Mouse (Mus musculus) cortical plate, adult 2 months (tissue): ENCODE measurements around the gene Mical2.

ENCODE experiments used
- CTCF ChIP-seq: fragments of 200-500 bp; IDR thresholded peaks from 2 replicates; pipeline ENCODE4 v1.5.1; 2011; ENCODE audit warnings: mild to moderate bottlenecking, control low read depth, low read length; ENCODE audit not compliant: insufficient read depth; ENCODE audit errors: extremely low read depth
- POLR2A ChIP-seq: fragments of 200-500 bp; IDR thresholded peaks from 2 replicates; pipeline ENCODE4 v1.6.1; 2011; ENCODE audit warnings: mild to moderate bottlenecking, low read length, control low read depth; ENCODE audit not compliant: insufficient read depth; ENCODE audit errors: extremely low read depth

DNA sequence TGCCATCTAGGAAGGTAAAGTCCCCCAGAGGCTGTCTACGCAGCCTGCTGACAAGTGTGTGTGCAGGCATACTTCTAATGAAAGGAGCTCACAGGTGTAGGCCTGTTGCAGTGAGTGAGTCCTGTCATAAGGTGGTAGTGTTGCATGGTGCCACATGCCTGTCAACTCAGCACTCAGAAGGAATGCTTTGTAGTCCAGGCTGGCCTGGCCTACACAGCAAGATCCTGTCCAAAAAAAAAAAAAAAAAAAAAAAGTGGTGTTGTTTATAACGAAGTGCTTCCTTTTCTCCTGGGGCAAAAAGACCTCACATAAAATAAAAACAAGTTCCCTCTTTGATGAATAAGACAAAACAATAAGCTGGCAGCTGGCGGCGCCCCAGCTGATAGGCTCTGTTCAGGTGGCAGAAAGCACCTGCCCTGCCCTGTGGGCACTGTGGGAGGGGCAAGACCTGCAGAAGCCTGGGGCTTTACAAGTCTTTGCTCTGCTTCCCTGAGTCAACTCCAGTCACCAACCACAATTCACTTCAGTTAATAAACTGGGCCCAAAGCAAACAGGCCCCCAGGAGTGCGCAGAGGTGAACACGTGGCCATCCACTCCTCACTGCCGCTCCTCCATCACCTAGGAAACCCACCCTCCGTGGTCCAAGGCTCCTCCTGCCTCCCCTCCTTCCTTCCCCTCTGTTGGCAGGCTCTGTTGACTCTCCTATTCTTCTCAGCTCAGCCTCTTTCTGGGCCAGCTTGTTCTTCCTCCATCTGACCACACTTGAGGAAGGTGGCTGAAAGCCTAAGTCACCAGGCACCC is 12.5 kb upstream of the Mical2 start:
- TF ChIP-seq POLR2A (no peak), CTCF (peak; percentile 62)
